Comparison of ENCODE assay signal across 17 mouse cellular contexts in genomic region chr5:64814416-64814815, GRCm38 (mm10). TPM values are rescaled to one million over a fixed set of nuclear protein-coding genes. Genes with fewer than 3 reads are reported as not detected.
DNase-seq lines count a peak whose midpoint lies in the region; ATAC-seq and TF ChIP-seq lines count a peak whose summit lies in the region.
"Had no signal": no experiment of that assay in that cellular context is flagged by ENCODE, and none has a peak within 500 bp of the region (broad histone marks: within the 10 kb centered on the region; RNA-seq: fewer than 3 reads in every experiment).

No protein-coding gene starts in this region.

- H3K27ac ChIP-seq in kidney, embryonic 15.5 days, result 0 out of 2 replicates have a peak overlapping the region, but pooled peaks have one; percentile 34
- H3K27ac ChIP-seq in ES-E14 (ENCODE audit: insufficient read depth, low read depth, low read length, poor library complexity, severe bottlenecking), result no peak overlapping the region
- H3K27ac ChIP-seq in liver, embryonic 14.5 days, result no peak overlapping the region; the same call in 1 of the 2 replicates
- H3K27ac ChIP-seq in stomach, postnatal 0 days (replicated peaks), result 0 out of 2 replicates have a peak overlapping the region, but pooled peaks have one; percentile 5
- no peak overlapping the region for H3K27ac ChIP-seq in left cerebral cortex, adult 2 months
- H3K27ac ChIP-seq: hindbrain, embryonic 10.5 days; midbrain, embryonic 13.5 days had no signal

- H3K27me3 ChIP-seq in kidney, embryonic 15.5 days, result no peaks in the 10 kb centered on the region
- no peaks in the 10 kb centered on the region for H3K27me3 ChIP-seq in liver, embryonic 14.5 days (ENCODE audit: control insufficient read depth, insufficient read depth, low read length)
- H3K27me3 ChIP-seq in stomach, postnatal 0 days (ENCODE audit: control insufficient read depth, insufficient read depth, low read length), result no peaks in the 10 kb centered on the region
- H3K27me3 ChIP-seq: embryonic facial prominence, embryonic 15.5 days; midbrain, embryonic 13.5 days had no signal

- 69% methylated on average over 7 of the region's 7 CpGs for WGBS in kidney, embryonic 15.5 days
- 77% methylated on average over 7 of the region's 7 CpGs for WGBS in liver, embryonic 14.5 days (ENCODE audit: insufficient replicate concordance)
- 67% methylated on average over 7 of the region's 7 CpGs for WGBS in stomach, postnatal 0 days

- no peak for ATAC-seq in kidney, embryonic 15.5 days (replicated peaks; ENCODE audit: low FRiP score)
- ATAC-seq in liver, embryonic 14.5 days (ENCODE audit: insufficient read depth), result no peak
- no peak for ATAC-seq in stomach, postnatal 0 days (ENCODE audit: low FRiP score, low TSS enrichment)
- ATAC-seq: forebrain, embryonic 16.5 days; inflammation-experienced regulatory T-cells, adult 6 months; midbrain, embryonic 13.5 days had no signal

- TF ChIP-seq CTCF in liver, embryonic 14.5 days (IDR thresholded peaks at IDR 0.05; ENCODE audit: low read depth), result no peak
- TF ChIP-seq CTCF in stomach, postnatal 0 days (IDR thresholded peaks at IDR 0.05; ENCODE audit: low read depth), result no peak
- TF ChIP-seq CTCF in left cerebral cortex, adult 2 months (IDR thresholded peaks at IDR 0.05), result no peak

- H3K36me3 ChIP-seq in kidney, embryonic 15.5 days, result peaks cover 34% of the 10 kb centered on the region
- peaks cover 40% of the 10 kb centered on the region for H3K36me3 ChIP-seq in ES-E14 (ENCODE audit: control insufficient read depth, insufficient read depth, low read length, poor library complexity, severe bottlenecking)
- peaks cover 67% of the 10 kb centered on the region for H3K36me3 ChIP-seq in liver, embryonic 14.5 days (replicated peaks; ENCODE audit: control insufficient read depth, insufficient read depth, low read depth)
- peaks cover 10% of the 10 kb centered on the region; the same call in 1 of the 2 replicates for H3K36me3 ChIP-seq in stomach, postnatal 0 days (ENCODE audit: control insufficient read depth, insufficient read depth, low read length)

- intact Hi-C loops in left cerebral cortex, adult 2 months (cut with DNase I), result no loop called here

- in situ Hi-C loops in ES-E14 (cut with MboI; ENCODE audit: low sequenced_read_pairs in 2 of 2, unreplicated experiment in 2 of 2), result loop anchor here (5.0 to 25.0 kb wide), 5 partner anchors 227 to 430 kb away; no protein-coding TSS in a partner anchor

- no peak overlapping the region for H3K9ac ChIP-seq in kidney, embryonic 15.5 days
- H3K9ac ChIP-seq in ES-E14 (ENCODE audit: insufficient read depth, low read depth, low read length, poor library complexity, severe bottlenecking), result peak overlapping the region; percentile 36; the same call in 1 of the 2 replicates
- H3K9ac ChIP-seq in liver, embryonic 14.5 days (replicated peaks), result peak overlapping the region; percentile 99
- H3K9ac ChIP-seq in stomach, postnatal 0 days (ENCODE audit: low read length), result no peak overlapping the region; the same call in 1 of the 2 replicates
- H3K9ac ChIP-seq: embryonic facial prominence, embryonic 15.5 days; midbrain, embryonic 13.5 days had no signal

- no peak overlapping the region for H3K4me2 ChIP-seq in kidney, embryonic 15.5 days
- H3K4me2 ChIP-seq in liver, embryonic 14.5 days (ENCODE audit: low read depth), result peak overlapping the region; percentile 88
- H3K4me2 ChIP-seq in stomach, postnatal 0 days (replicated peaks; ENCODE audit: low read depth), result no peak overlapping the region
- H3K4me2 ChIP-seq: midbrain, embryonic 13.5 days had no signal

- H3K9me3 ChIP-seq in kidney, embryonic 15.5 days (replicated peaks), result no peaks in the 10 kb centered on the region
- H3K9me3 ChIP-seq in ES-E14 (ENCODE audit: control insufficient read depth, insufficient read depth, low read depth, low read length), result no peaks in the 10 kb centered on the region
- H3K9me3 ChIP-seq in liver, embryonic 14.5 days (ENCODE audit: control insufficient read depth, low read length), result no peaks in the 10 kb centered on the region
- no peaks in the 10 kb centered on the region for H3K9me3 ChIP-seq in stomach, postnatal 0 days (ENCODE audit: control insufficient read depth, low read length)
- H3K9me3 ChIP-seq: embryonic facial prominence, embryonic 15.5 days; hindbrain, embryonic 10.5 days; midbrain, embryonic 13.5 days had no signal

- H3K4me3 ChIP-seq in kidney, embryonic 15.5 days (replicated peaks), result no peak overlapping the region
- H3K4me3 ChIP-seq in ES-E14 (ENCODE audit: insufficient read depth in 1 of 2, low read depth in 1 of 2, low read length in 2 of 2, poor library complexity in 1 of 2, severe bottlenecking in 1 of 2), result no peak overlapping the region; a peak in 1 of 4 replicates
- peak overlapping the region; percentile 41 to 97; a peak in 3 of 4 replicates for H3K4me3 ChIP-seq in liver, embryonic 14.5 days (ENCODE audit: insufficient read depth in 1 of 2, low read depth in 2 of 2, low read length in 2 of 2)
- no peak overlapping the region for H3K4me3 ChIP-seq in stomach, postnatal 0 days (ENCODE audit: low read depth, low read length)
- H3K4me3 ChIP-seq in left cerebral cortex, adult 2 months, result no peak overlapping the region
- H3K4me3 ChIP-seq: embryonic facial prominence, embryonic 15.5 days; hindbrain, embryonic 10.5 days; midbrain, embryonic 13.5 days had no signal

- DNase-seq in kidney, adult 9 months, result no peak
- no peak for DNase-seq in ES-E14 (ENCODE audit: low read depth, low spot score)
- DNase-seq in liver, embryonic 14.5 days (ENCODE audit: low read depth in 3 of 3, low spot score in 3 of 3), result no peak
- no peak for DNase-seq in stomach, postnatal 0 days (ENCODE audit: low spot score)
- no peak for DNase-seq in urinary bladder, postnatal 25 days (ENCODE audit: low spot score)
- DNase-seq in left cerebral cortex, adult 2 months (ENCODE audit: extremely low spot score in 1 of 2, low spot score in 2 of 2), result no peak
- DNase-seq: cerebellum, adult 9-11 months; gastrocnemius, postnatal 10 days; kidney, postnatal 14 days; lung, postnatal 4 days; spleen, adult 18-20 months had no signal

- peaks cover 85% of the 10 kb centered on the region for H3K4me1 ChIP-seq in kidney, embryonic 15.5 days
- H3K4me1 ChIP-seq in ES-E14 (ENCODE audit: control insufficient read depth in 2 of 2, insufficient read depth in 2 of 2, low read length in 2 of 2, poor library complexity in 1 of 2), result peaks cover 8 to 36% of the 10 kb centered on the region in 2 experiments
- peaks cover 33 to 36% of the 10 kb centered on the region in 2 experiments for H3K4me1 ChIP-seq in liver, embryonic 14.5 days (replicated peaks; ENCODE audit: control insufficient read depth in 2 of 2, insufficient read depth in 2 of 2, low read length in 1 of 2)
- peaks cover 25% of the 10 kb centered on the region for H3K4me1 ChIP-seq in stomach, postnatal 0 days (replicated peaks; ENCODE audit: control insufficient read depth, insufficient read depth)

- no peak for TF ChIP-seq EP300 in liver, embryonic 14.5 days (IDR thresholded peaks at IDR 0.05; ENCODE audit: low read depth)
- no peak for TF ChIP-seq EP300 in stomach, postnatal 0 days (optimal IDR thresholded peaks at IDR 0.05)

TF ChIP-seq in ES-E14, 5 proteins besides CTCF, POLR2A, EP300 and RAD21:
- TF ChIP-seq CHD2 (IDR thresholded peaks at IDR 0.05; ENCODE audit: low read depth, low read length) (no peak), HCFC1 (IDR thresholded peaks at IDR 0.05; ENCODE audit: borderline replicate concordance, insufficient read depth, low read length) (no peak), MAFK (IDR thresholded peaks at IDR 0.05; ENCODE audit: insufficient read depth, low read depth, low read length) (no peak), ZC3H11A (IDR thresholded peaks at IDR 0.05; ENCODE audit: borderline replicate concordance, low read depth, low read length) (no peak), ZNF384 (IDR thresholded peaks at IDR 0.05; ENCODE audit: low read depth, low read length) (no peak)
TF ChIP-seq in ES-E14: peak in this region for 0.

RNA-seq across cellular contexts. Expression of gene Klf3, which starts 11.2 kb away (rescaled TPM):
- polyA plus RNA-seq in kidney, embryonic 15.5 days (2015; fragmentation: Nextera tagmentation; extraction: Ambion mirVana), result 62.2 and 63.6 TPM in 2 replicates
- 22.9 and 31.8 TPM in 2 replicates for total RNA-seq in ES-E14 (2012; rRNA removed)
- 34.2 and 42.8 TPM in 2 replicates for polyA plus RNA-seq in liver, embryonic 14.5 days (2012; rRNA removed)
- 69.8 and 83.9 TPM in 2 replicates for polyA plus RNA-seq in liver, embryonic 14.5 days (2014; fragmentation: Nextera tagmentation; extraction: Ambion mirVana)
- polyA plus RNA-seq in stomach, postnatal 0 days (2015; fragmentation: Nextera tagmentation; extraction: Ambion mirVana), result 97.5 and 101 TPM in 2 replicates
- total RNA-seq in left cerebral cortex, adult 2 months (2021), result 10 to 100 TPM; 28.4 to 35.8 TPM

Comparison
In these comparisons a context has a peak if more than half of its experiments do, and no peak if none do; other contexts are left out.
1. H3K27ac ChIP-seq: peak in kidney, embryonic 15.5 days (single experiment) and stomach, postnatal 0 days (single experiment); none in ES-E14 (single experiment), liver, embryonic 14.5 days (single experiment) and left cerebral cortex, adult 2 months (single experiment).
2. H3K4me3 ChIP-seq: peak in liver, embryonic 14.5 days (2 of 2); none in kidney, embryonic 15.5 days (single experiment), ES-E14 (0 of 2), stomach, postnatal 0 days (single experiment) and left cerebral cortex, adult 2 months (single experiment).
3. H3K9ac ChIP-seq: peak in ES-E14 (single experiment) and liver, embryonic 14.5 days (single experiment); none in kidney, embryonic 15.5 days (single experiment) and stomach, postnatal 0 days (single experiment).